Mouse (Mus musculus) CH12.LX (cell line): ENCODE measurements around the gene Olfr711. TPM values are rescaled to one million over a fixed set of nuclear protein-coding genes. Genes with fewer than 3 reads are reported as not detected.
"Not testable (repeated sequence)": the region's sequence is repeated elsewhere in the genome, so short reads cannot be mapped to it uniquely, and the experiment has no call there.

ENCODE experiments used
- DNase-seq: peaks from one replicate; pipeline ENCODE4 v3.0.0-alpha.2; 2013; ENCODE audit errors: extremely low read depth
- H3K27ac ChIP-seq: 2 replicates; pipeline ENCODE4 v1.5.1; 2012; ENCODE audit warnings: low read depth, mild to moderate bottlenecking, control low read depth, moderate library complexity; ENCODE audit not compliant: insufficient read depth
- H3K27me3 ChIP-seq: replicated peaks from 2 replicates; pipeline ENCODE3; 2012; ENCODE audit warnings: inconsistent platforms
- H3K36me3 ChIP-seq, 2 experiments: replicated peaks in 1 of 2; 2 replicates each; pipeline versions ENCODE3 to v1.6.1; 2012; ENCODE audit warnings: inconsistent platforms in 1 of 2, low read length in 1 of 2, mild to moderate bottlenecking in 1 of 2, mixed read lengths in 1 of 2, moderate library complexity in 1 of 2; ENCODE audit not compliant: control insufficient read depth in 1 of 2, insufficient read depth in 1 of 2
- H3K4me1 ChIP-seq, 2 experiments: 2 replicates each; pipeline ENCODE4 v1.6.1; 2012; ENCODE audit warnings: inconsistent platforms in 1 of 2, moderate library complexity in 1 of 2; ENCODE audit not compliant: insufficient read depth in 2 of 2, control insufficient read depth in 1 of 2
- H3K4me2 ChIP-seq: 2 replicates; pipeline ENCODE4 v1.6.1; 2012; ENCODE audit warnings: low read depth, mild to moderate bottlenecking, control low read depth; ENCODE audit not compliant: poor library complexity, insufficient read depth, severe bottlenecking
- H3K4me3 ChIP-seq, 3 experiments: fragments of 150-350 bp in 1 of 3; sonication (generic) in 1 of 3; replicated peaks in 1 of 3; 2 replicates each; pipeline versions ENCODE3 to v1.5.1; 2011 to 2012; ENCODE audit warnings: low read depth in 2 of 3, low read length in 2 of 3, mild to moderate bottlenecking in 2 of 3, moderate library complexity in 2 of 3, control low read depth in 1 of 3, improper control_type of control experiment in 1 of 3, inconsistent platforms in 1 of 3, mixed read lengths in 1 of 3; ENCODE audit not compliant: poor library complexity in 1 of 3
- H3K79me2 ChIP-seq: replicated peaks from 2 replicates; pipeline ENCODE4 v1.6.1; 2012; ENCODE audit warnings: mild to moderate bottlenecking, moderate library complexity; ENCODE audit not compliant: control insufficient read depth, poor library complexity, insufficient read depth, severe bottlenecking; ENCODE audit errors: extremely low read depth
- H3K9ac ChIP-seq: 2 replicates; pipeline ENCODE4 v1.6.1; 2012; ENCODE audit warnings: low read depth, mild to moderate bottlenecking, control low read depth, moderate library complexity; ENCODE audit not compliant: insufficient read depth
- H3K9me3 ChIP-seq: replicated peaks from 2 replicates; pipeline ENCODE3; 2012; ENCODE audit warnings: low read length, inconsistent platforms, mixed read lengths
- BHLHE40 ChIP-seq: IDR thresholded peaks from 2 replicates; pipeline ENCODE4 v1.6.1; 2011; ENCODE audit warnings: mild to moderate bottlenecking, low read depth, low read length, improper control_type of control experiment
- CHD1 ChIP-seq: IDR thresholded peaks from 2 replicates; pipeline ENCODE4 v1.6.1; 2012; ENCODE audit warnings: low read depth, low read length, improper control_type of control experiment, inconsistent platforms
- E2F4 ChIP-seq: IDR thresholded peaks from 2 replicates; pipeline ENCODE4 v1.6.1; 2011; ENCODE audit warnings: low read depth, low read length, improper control_type of control experiment; ENCODE audit not compliant: insufficient replicate concordance
- EP300 ChIP-seq: IDR thresholded peaks from 2 replicates; pipeline ENCODE4 v1.6.1; 2011; ENCODE audit warnings: low read length, improper control_type of control experiment
- IRF4 ChIP-seq: IDR thresholded peaks from 2 replicates; pipeline ENCODE4 v1.6.1; 2014; ENCODE audit warnings: low read depth, mild to moderate bottlenecking, inconsistent platforms, low read length, improper control_type of control experiment
- JUN ChIP-seq: IDR thresholded peaks from 2 replicates; pipeline ENCODE4 v1.6.1; 2011; ENCODE audit warnings: low read depth, mild to moderate bottlenecking, low read length, improper control_type of control experiment, moderate library complexity; ENCODE audit not compliant: insufficient read depth
- JUND ChIP-seq: conservative IDR thresholded peaks from 2 replicates; pipeline ENCODE4 v1.6.1; 2011; ENCODE audit warnings: low read depth, low read length, improper control_type of control experiment
- MAX ChIP-seq: IDR thresholded peaks from 2 replicates; pipeline ENCODE4 v1.6.1; 2011; ENCODE audit warnings: low read length, improper control_type of control experiment
- MAZ ChIP-seq: IDR thresholded peaks from 2 replicates; pipeline ENCODE4 v1.6.1; 2012; ENCODE audit warnings: low read depth, mild to moderate bottlenecking, inconsistent platforms, low read length, improper control_type of control experiment, moderate library complexity
- NELFE ChIP-seq: IDR thresholded peaks from 2 replicates; pipeline ENCODE4 v1.6.1; 2011; ENCODE audit warnings: low read depth, low read length, improper control_type of control experiment
- RCOR1 ChIP-seq: conservative IDR thresholded peaks from 2 replicates; pipeline ENCODE4 v1.6.1; 2012; ENCODE audit warnings: low read depth, mild to moderate bottlenecking, inconsistent platforms, low read length, improper control_type of control experiment
- UBTF ChIP-seq: IDR thresholded peaks from 2 replicates; pipeline ENCODE4 v1.6.1; 2012; ENCODE audit warnings: low read depth, mild to moderate bottlenecking, inconsistent platforms, low read length, improper control_type of control experiment, moderate library complexity
- ZC3H11A ChIP-seq: IDR thresholded peaks from 2 replicates; pipeline ENCODE4 v1.6.1; 2012; ENCODE audit warnings: low read depth, mild to moderate bottlenecking, inconsistent platforms, low read length, improper control_type of control experiment
- dilution Hi-C: fragments of 300-500 bp; cut with MboI; formaldehyde crosslinking; loops from 2 replicates; pipeline ENCODE4 v1.14.3; 2020; ENCODE audit warnings: low sequenced_read_pairs; ENCODE audit not compliant: extremely low pct_unique_long_range_greater_than_20kb, extremely low pct_ligation_motif_present
- in situ Hi-C: fragments of 300-500 bp; cut with MboI; formaldehyde crosslinking; loops from 3 replicates; pipeline ENCODE4 v1.14.3; 2019; ENCODE audit warnings: low sequenced_read_pairs, low pct_ligation_motif_present, low pct_unique_long_range_greater_than_20kb, mixed read lengths
- polyA plus RNA-seq: library from polyadenylated mRNA; unstranded; fragments of >175 nt; gene quantifications from 2 replicates; pipeline ENCODE4 v1.2.1, GENCODE M21; 2012; ENCODE audit warnings: low read depth; ENCODE audit not compliant: insufficient read length
- total RNA-seq, 2 experiments: library from RNA; depleted of rRNA; stranded (reverse); fragments of 300-350 nt in 1 of 2; fragments of >200 nt in 1 of 2; gene quantifications; 2 replicates each; pipeline ENCODE4 v1.2.3; 2012 to 2014

Gene Olfr711
- total and polyA plus RNA-seq, 3 experiments: not detected

GRCm38 (mm10) chr7:106948212-106948611 is 27.0 kb downstream of the Olfr711 start, which contains the start of gene Olfr710:
Gene Olfr710 (minus strand): TSS chr7:106948312.
- no peaks in the 10 kb centered on the region for H3K9me3 ChIP-seq
- TF ChIP-seq JUN: no peak
- TF ChIP-seq, all 38 proteins: peak for 0
- Histone ChIP-seq H3K27me3 (no peaks in the 10 kb centered on the region), H3K4me3 (no peak within 1 kb of the TSS), H3K4me2 (no peak within 1 kb of the TSS), H3K79me2 (no peaks in the 10 kb centered on the region), H3K4me1 (no peaks in the 10 kb centered on the region), H3K36me3 (no peaks in the 10 kb centered on the region), H3K27ac (no peak within 1 kb of the TSS), H3K9ac (no peak within 1 kb of the TSS)
- DNase-seq: no peak
- in situ Hi-C loops (no loop called here), dilution Hi-C loops (no loop called here)

GRCm38 (mm10) chr7:106932119-106932518 is 43.1 kb downstream of the Olfr711 start, which contains the start of gene Olfr709-ps1:
Gene Olfr709-ps1 (minus strand): TSS chr7:106932219.
- Histone ChIP-seq H3K79me2 (no peaks in the 10 kb centered on the region), H3K27ac (no peak within 1 kb of the TSS), H3K9me3 (no peaks in the 10 kb centered on the region), H3K9ac (no peak within 1 kb of the TSS), H3K4me1 (no peaks in the 10 kb centered on the region), H3K4me3 (no peak within 1 kb of the TSS), H3K27me3 (no peaks in the 10 kb centered on the region), H3K4me2 (no peak within 1 kb of the TSS), H3K36me3 (no peaks in the 10 kb centered on the region)
- TF ChIP-seq E2F4 (no peak), RCOR1 (no peak), UBTF (no peak), MAX (no peak), ZC3H11A (no peak), NELFE (no peak), CHD1 (no peak), EP300 (no peak), JUND (no peak), BHLHE40 (no peak), MAZ (no peak), IRF4 (no peak)
- dilution Hi-C loops: no loop called here
- in situ Hi-C loops: no loop called here
- DNase-seq: no peak

GRCm38 (mm10) chr7:106920961-106921360 is 54.3 kb downstream of the Olfr711 start:
- H3K9ac ChIP-seq, H3K79me2 ChIP-seq, H3K4me3 ChIP-seq, H3K27me3 ChIP-seq, H3K4me2 ChIP-seq, H3K27ac ChIP-seq, in situ Hi-C loops, H3K9me3 ChIP-seq, H3K4me1 ChIP-seq, DNase-seq, dilution Hi-C loops, H3K36me3 ChIP-seq: not testable (repeated sequence)

Other genes starting within 250 kb of the Olfr711 start
Only the 20 nearest of the 24 such genes appear.
- not detected in 2 replicates for gene Olfr699, start 182.3 kb downstream of the Olfr711 start, total RNA-seq (2012; rRNA removed)
- not detected in 2 replicates for gene Olfr699, start 182.3 kb downstream of the Olfr711 start, total RNA-seq (2014; rRNA removed)
- not detected in 2 replicates for gene Olfr699, start 182.3 kb downstream of the Olfr711 start, polyA plus RNA-seq
- gene Olfr700, start 166.6 kb downstream of the Olfr711 start, total RNA-seq (2012; rRNA removed): not detected in 2 replicates
- not detected in 2 replicates for gene Olfr700, start 166.6 kb downstream of the Olfr711 start, total RNA-seq (2014; rRNA removed)
- gene Olfr700, start 166.6 kb downstream of the Olfr711 start, polyA plus RNA-seq: not detected in 2 replicates
- not detected in 2 replicates for gene Olfr701, start 161.3 kb downstream of the Olfr711 start, total RNA-seq (2012; rRNA removed)
- gene Olfr701, start 161.3 kb downstream of the Olfr711 start, total RNA-seq (2014; rRNA removed): not detected in 2 replicates
- not detected in 2 replicates for gene Olfr701, start 161.3 kb downstream of the Olfr711 start, polyA plus RNA-seq
- not detected in 2 replicates for gene Olfr702, start 141.6 kb downstream of the Olfr711 start, total RNA-seq (2012; rRNA removed)
- not detected in 2 replicates for gene Olfr702, start 141.6 kb downstream of the Olfr711 start, total RNA-seq (2014; rRNA removed)
- not detected in 2 replicates for gene Olfr702, start 141.6 kb downstream of the Olfr711 start, polyA plus RNA-seq
- not detected in 2 replicates for gene Olfr703, start 132.1 kb downstream of the Olfr711 start, total RNA-seq (2012; rRNA removed)
- not detected in 2 replicates for gene Olfr703, start 132.1 kb downstream of the Olfr711 start, total RNA-seq (2014; rRNA removed)
- not detected in 2 replicates for gene Olfr703, start 132.1 kb downstream of the Olfr711 start, polyA plus RNA-seq
- gene Olfr704, start 112.3 kb downstream of the Olfr711 start, total RNA-seq (2012; rRNA removed): not detected in 2 replicates
- gene Olfr704, start 112.3 kb downstream of the Olfr711 start, total RNA-seq (2014; rRNA removed): not detected in 2 replicates
- gene Olfr704, start 112.3 kb downstream of the Olfr711 start, polyA plus RNA-seq: not detected in 2 replicates
- gene Olfr705, start 98.6 kb downstream of the Olfr711 start, total RNA-seq (2012; rRNA removed): not detected in 2 replicates
- gene Olfr705, start 98.6 kb downstream of the Olfr711 start, total RNA-seq (2014; rRNA removed): not detected in 2 replicates
- gene Olfr705, start 98.6 kb downstream of the Olfr711 start, polyA plus RNA-seq: not detected in 2 replicates
- gene Olfr706, start 87.3 kb downstream of the Olfr711 start, total RNA-seq (2012; rRNA removed): not detected in 2 replicates
- not detected in 2 replicates for gene Olfr706, start 87.3 kb downstream of the Olfr711 start, total RNA-seq (2014; rRNA removed)
- gene Olfr706, start 87.3 kb downstream of the Olfr711 start, polyA plus RNA-seq: not detected in 2 replicates
- not detected in 2 replicates for gene Olfr707, start 74.2 kb downstream of the Olfr711 start, total RNA-seq (2012; rRNA removed)
- gene Olfr707, start 74.2 kb downstream of the Olfr711 start, total RNA-seq (2014; rRNA removed): not detected in 2 replicates
- gene Olfr707, start 74.2 kb downstream of the Olfr711 start, polyA plus RNA-seq: not detected in 2 replicates
- gene Olfr1532-ps1, start 67.5 kb downstream of the Olfr711 start, total RNA-seq (2012; rRNA removed): not detected in 2 replicates
- gene Olfr1532-ps1, start 67.5 kb downstream of the Olfr711 start, total RNA-seq (2014; rRNA removed): not detected in 2 replicates
- not detected in 2 replicates for gene Olfr1532-ps1, start 67.5 kb downstream of the Olfr711 start, polyA plus RNA-seq
- not detected in 2 replicates for gene Olfr709-ps1, start 43.2 kb downstream of the Olfr711 start, total RNA-seq (2012; rRNA removed)
- not detected in 2 replicates for gene Olfr709-ps1, start 43.2 kb downstream of the Olfr711 start, total RNA-seq (2014; rRNA removed)
- gene Olfr709-ps1, start 43.2 kb downstream of the Olfr711 start, polyA plus RNA-seq: not detected in 2 replicates
- not detected in 2 replicates for gene Olfr710, start 27.1 kb downstream of the Olfr711 start, total RNA-seq (2012; rRNA removed)
- not detected in 2 replicates for gene Olfr710, start 27.1 kb downstream of the Olfr711 start, total RNA-seq (2014; rRNA removed)
- gene Olfr710, start 27.1 kb downstream of the Olfr711 start, polyA plus RNA-seq: not detected in 2 replicates
- gene Olfr6, start 11.5 kb downstream of the Olfr711 start, total RNA-seq (2012; rRNA removed): not detected in 2 replicates
- not detected in 2 replicates for gene Olfr6, start 11.5 kb downstream of the Olfr711 start, total RNA-seq (2014; rRNA removed)
- gene Olfr6, start 11.5 kb downstream of the Olfr711 start, polyA plus RNA-seq: not detected in 2 replicates
- gene Olfr2, start 30.6 kb upstream of the Olfr711 start, total RNA-seq (2012; rRNA removed): not detected in 2 replicates
- not detected in 2 replicates for gene Olfr2, start 30.6 kb upstream of the Olfr711 start, total RNA-seq (2014; rRNA removed)
- gene Olfr2, start 30.6 kb upstream of the Olfr711 start, polyA plus RNA-seq: not detected in 2 replicates
- gene Olfr713, start 55.7 kb upstream of the Olfr711 start, total RNA-seq (2012; rRNA removed): not detected in 2 replicates
- gene Olfr713, start 55.7 kb upstream of the Olfr711 start, total RNA-seq (2014; rRNA removed): not detected in 2 replicates
- gene Olfr713, start 55.7 kb upstream of the Olfr711 start, polyA plus RNA-seq: not detected in 2 replicates
- not detected in 2 replicates for gene Olfr714, start 95.5 kb upstream of the Olfr711 start, total RNA-seq (2012; rRNA removed)
- not detected in 2 replicates for gene Olfr714, start 95.5 kb upstream of the Olfr711 start, total RNA-seq (2014; rRNA removed)
- gene Olfr714, start 95.5 kb upstream of the Olfr711 start, polyA plus RNA-seq: not detected in 2 replicates
- gene Olfr17, start 117.8 kb upstream of the Olfr711 start, total RNA-seq (2012; rRNA removed): not detected in 2 replicates
- gene Olfr17, start 117.8 kb upstream of the Olfr711 start, total RNA-seq (2014; rRNA removed): not detected in 2 replicates
- not detected in 2 replicates for gene Olfr17, start 117.8 kb upstream of the Olfr711 start, polyA plus RNA-seq
- gene Olfr715b, start 134.9 kb upstream of the Olfr711 start, total RNA-seq (2012; rRNA removed): not detected in 2 replicates
- not detected in 2 replicates for gene Olfr715b, start 134.9 kb upstream of the Olfr711 start, total RNA-seq (2014; rRNA removed)
- not detected in 2 replicates for gene Olfr715b, start 134.9 kb upstream of the Olfr711 start, polyA plus RNA-seq
- not detected in 2 replicates for gene Olfr715, start 155.6 kb upstream of the Olfr711 start, total RNA-seq (2012; rRNA removed)
- not detected in 2 replicates for gene Olfr715, start 155.6 kb upstream of the Olfr711 start, total RNA-seq (2014; rRNA removed)
- gene Olfr715, start 155.6 kb upstream of the Olfr711 start, polyA plus RNA-seq: not detected in 2 replicates
- not detected in 2 replicates for gene Olfr716, start 162.9 kb upstream of the Olfr711 start, total RNA-seq (2012; rRNA removed)
- not detected in 2 replicates for gene Olfr716, start 162.9 kb upstream of the Olfr711 start, total RNA-seq (2014; rRNA removed)
- gene Olfr716, start 162.9 kb upstream of the Olfr711 start, polyA plus RNA-seq: not detected in 2 replicates